Mouse (Mus musculus) midbrain, embryonic 10.5 days (tissue): ENCODE measurements around the gene Bdh1. TPM values are rescaled to one million over a fixed set of nuclear protein-coding genes. Genes with fewer than 3 reads are reported as not detected.

Experiments
- DNase-seq: peaks from one replicate; pipeline ENCODE4 v3.0.0-alpha.2; 2017; ENCODE audit warnings: low spot score
- H3K27ac ChIP-seq: fragments of 300-500 bp; sonication (generic); replicated peaks from 2 replicates; pipeline ENCODE4 v1.5.1; 2016; ENCODE audit warnings: mild to moderate bottlenecking
- H3K27me3 ChIP-seq: fragments of 300-500 bp; sonication (generic); 2 replicates; pipeline ENCODE4 v1.6.1; 2016; ENCODE audit warnings: low read depth, mild to moderate bottlenecking; ENCODE audit not compliant: poor library complexity, severe bottlenecking
- H3K36me3 ChIP-seq: fragments of 300-500 bp; sonication (generic); 2 replicates; pipeline ENCODE4 v1.6.1; 2016; ENCODE audit warnings: mild to moderate bottlenecking, moderate library complexity
- H3K4me1 ChIP-seq: fragments of 300-500 bp; sonication (generic); 2 replicates; pipeline ENCODE4 v1.6.1; 2016
- H3K4me3 ChIP-seq: fragments of 300-500 bp; sonication (generic); 2 replicates; pipeline ENCODE4 v1.5.1; 2016; ENCODE audit warnings: mild to moderate bottlenecking, moderate library complexity
- H3K9me3 ChIP-seq: fragments of 300-500 bp; sonication (generic); replicated peaks from 2 replicates; pipeline ENCODE4 v1.6.1; 2016; ENCODE audit warnings: mild to moderate bottlenecking
- WGBS: fragments of 180-500 bp; shearing (Covaris S2); methylation state at CpG from one replicate; pipeline ENCODE4 v1.1.7; 2016; 5-methylcytosine and 5-hydroxymethylcytosine counted together
- polyA plus RNA-seq: library from polyadenylated mRNA; unstranded; fragments of >200 nt; fragmentation: Nextera tagmentation; extraction: Ambion mirVana; gene quantifications from 2 replicates; pipeline ENCODE4 v1.2.1, GENCODE M21; 2016

Bdh1 gene
- polyA plus RNA-seq, 1 experiment from 2014 or later = 11.2 TPM

DNA sequence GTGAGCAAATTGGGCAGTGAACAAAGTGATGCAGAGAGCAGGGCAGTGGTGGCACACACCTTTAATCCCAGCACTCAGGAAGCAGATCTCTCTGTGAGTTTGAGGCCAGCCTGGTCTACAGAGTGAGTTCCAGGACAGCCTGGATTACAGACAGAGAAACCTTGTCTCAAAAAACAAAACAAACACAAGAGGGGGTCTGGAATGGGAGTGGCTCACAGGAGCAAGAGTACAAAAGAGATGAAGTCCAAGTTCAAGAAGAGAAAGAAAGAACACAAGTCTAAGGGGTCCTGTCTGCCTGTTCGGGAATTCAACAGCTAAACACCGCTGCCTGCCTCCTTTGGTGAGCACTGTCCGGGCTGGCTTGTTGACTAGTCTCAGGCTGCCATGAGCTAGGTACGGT, 13.1 kb downstream of the Bdh1 start:
- Histone ChIP-seq H3K4me1 (peaks cover 20% of the 10 kb centered on the region), H3K36me3 (peaks cover 7% of the 10 kb centered on the region; the same call in 1 of the 2 replicates), H3K4me3 (no peak overlapping the region), H3K27me3 (peaks cover 9% of the 10 kb centered on the region; the same call in 1 of the 2 replicates), H3K27ac (no peak overlapping the region), H3K9me3 (no peaks in the 10 kb centered on the region; the same call in 1 of the 2 replicates)
- DNase-seq = no peak
- WGBS = 86% methylated on average over 4 of the region's 4 CpGs

DNA sequence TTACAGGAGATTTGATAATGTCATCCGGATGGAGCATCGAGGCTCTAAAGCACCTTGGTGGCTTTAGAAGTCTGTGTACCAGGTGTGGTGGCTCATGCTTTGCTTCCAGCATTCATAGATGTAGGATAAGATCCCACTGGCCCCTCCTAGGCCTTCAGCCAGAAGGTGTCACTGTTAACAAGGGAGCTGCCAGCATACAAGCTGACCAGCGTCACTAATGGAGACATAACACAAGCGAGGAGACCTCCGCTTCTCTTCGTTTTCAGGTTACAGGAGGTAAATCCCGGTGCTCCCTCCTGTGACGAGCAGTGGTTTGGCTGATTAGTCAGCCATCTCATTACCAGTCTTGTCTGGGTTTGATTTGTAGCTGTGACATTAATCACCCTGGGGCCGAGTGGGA, 14.0 kb downstream of the Bdh1 start:
- no peak overlapping the region for H3K27ac ChIP-seq
- DNase-seq = no peak
- WGBS = 57% methylated on average over 9 of the region's 9 CpGs
- H3K9me3 ChIP-seq = no peaks in the 10 kb centered on the region; the same call in 1 of the 2 replicates
- no peak overlapping the region for H3K4me3 ChIP-seq
- peaks cover 8% of the 10 kb centered on the region; the same call in 1 of the 2 replicates for H3K36me3 ChIP-seq
- H3K27me3 ChIP-seq = peaks cover 6% of the 10 kb centered on the region; the same call in 1 of the 2 replicates
- peaks cover 16% of the 10 kb centered on the region for H3K4me1 ChIP-seq

DNA sequence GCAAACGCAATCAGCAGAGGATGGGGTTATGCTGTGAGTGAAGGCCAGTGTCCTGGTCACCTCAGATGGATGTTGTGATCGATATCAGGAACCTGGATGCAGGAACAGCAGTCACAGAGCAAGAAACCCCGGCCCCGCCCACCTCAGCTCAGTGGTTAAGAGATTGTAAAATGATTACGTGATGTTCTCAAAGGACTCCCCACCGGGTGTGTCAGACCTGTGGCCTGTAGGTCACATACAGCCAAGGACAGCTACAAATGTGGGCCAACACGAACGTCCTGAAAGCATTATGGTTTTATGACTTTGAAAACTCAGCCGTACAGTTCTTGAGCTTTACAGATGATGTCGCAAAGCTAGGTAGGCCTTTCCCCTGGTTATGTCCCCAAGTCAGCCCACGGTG, 15.3 kb downstream of the Bdh1 start:
- Histone ChIP-seq H3K4me1 (peaks cover 16% of the 10 kb centered on the region), H3K27ac (no peak overlapping the region), H3K36me3 (peaks cover 8% of the 10 kb centered on the region; the same call in 1 of the 2 replicates), H3K4me3 (no peak overlapping the region), H3K9me3 (no peaks in the 10 kb centered on the region; the same call in 1 of the 2 replicates), H3K27me3 (no peaks in the 10 kb centered on the region)
- no peak for DNase-seq
- 92% methylated on average over 11 of the region's 11 CpGs for WGBS

DNA sequence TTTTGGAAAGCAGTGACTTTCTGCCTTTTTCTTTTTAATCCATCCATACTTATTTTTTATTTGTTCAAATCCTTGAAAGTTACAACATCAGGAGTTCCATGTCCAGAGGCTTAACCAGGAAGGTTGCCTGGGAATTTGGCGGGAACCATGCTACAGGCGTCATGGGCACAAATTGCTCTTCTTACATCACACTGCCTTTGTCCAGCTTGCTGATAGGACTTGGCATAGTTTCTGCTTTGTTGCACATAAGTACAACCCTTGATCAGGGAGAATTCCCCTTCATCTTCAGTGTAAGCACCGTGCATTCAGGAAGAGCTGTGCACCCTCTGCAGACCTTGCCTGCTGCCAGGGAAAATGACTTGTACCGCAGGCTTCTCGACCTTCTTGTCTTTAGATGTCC, 17.4 kb downstream of the Bdh1 start:
- H3K27me3 ChIP-seq = no peaks in the 10 kb centered on the region
- H3K4me3 ChIP-seq = no peak overlapping the region
- H3K9me3 ChIP-seq = no peaks in the 10 kb centered on the region; the same call in 1 of the 2 replicates
- peaks cover 8% of the 10 kb centered on the region; the same call in 1 of the 2 replicates for H3K36me3 ChIP-seq
- no peak for DNase-seq
- peaks cover 8% of the 10 kb centered on the region for H3K4me1 ChIP-seq
- no peak overlapping the region for H3K27ac ChIP-seq
- 96% methylated on average over 5 of the region's 5 CpGs for WGBS

DNA sequence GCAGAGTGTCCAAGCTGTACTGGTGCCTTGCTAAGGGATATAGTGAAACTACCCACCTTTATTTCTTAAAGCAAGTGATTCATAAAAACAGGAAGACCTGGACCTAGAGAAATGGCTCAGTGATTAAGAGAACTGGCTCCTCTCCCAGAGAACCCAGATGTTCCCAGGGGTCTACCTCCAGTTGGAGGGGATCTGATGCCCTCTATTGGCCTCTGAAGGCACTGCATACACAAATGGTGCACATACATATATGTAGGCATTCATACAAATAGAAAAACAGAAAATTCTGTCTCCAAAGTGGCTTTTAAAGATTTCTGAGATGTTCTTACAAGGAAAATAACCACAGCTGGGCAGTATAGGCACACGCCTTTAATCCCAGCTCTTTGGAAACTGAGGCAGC, 18.0 kb downstream of the Bdh1 start:
- H3K9me3 ChIP-seq = no peaks in the 10 kb centered on the region; the same call in 1 of the 2 replicates
- 97% methylated on average over 1 of the region's 1 CpGs for WGBS

DNA sequence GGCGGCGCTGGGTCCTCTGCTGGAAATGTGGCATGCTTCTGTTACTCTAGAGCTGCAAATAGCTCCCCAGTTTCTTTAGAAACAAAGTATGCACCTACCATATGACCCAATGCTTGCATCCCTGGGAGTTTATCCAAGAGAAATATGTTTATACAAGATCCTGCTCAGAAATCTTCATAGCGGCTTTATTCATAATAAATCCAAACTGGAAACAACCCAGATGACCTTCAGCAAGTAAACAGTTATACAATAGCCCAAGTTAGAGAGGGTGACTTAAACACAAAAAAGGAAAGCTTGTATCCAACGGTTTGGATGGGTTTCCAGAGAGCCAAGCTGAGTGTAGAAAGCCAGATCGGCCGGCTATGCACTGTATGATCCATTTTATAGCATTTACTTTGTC, 22.4 kb downstream of the Bdh1 start:
- WGBS = 94% methylated on average over 6 of the region's 6 CpGs
- H3K9me3 ChIP-seq = no peaks in the 10 kb centered on the region; the same call in 1 of the 2 replicates
- no peak overlapping the region for H3K4me3 ChIP-seq
- H3K27me3 ChIP-seq = no peaks in the 10 kb centered on the region
- no peak for DNase-seq
- H3K27ac ChIP-seq = no peak overlapping the region
- no peaks in the 10 kb centered on the region for H3K4me1 ChIP-seq
- peaks cover 7% of the 10 kb centered on the region; the same call in 1 of the 2 replicates for H3K36me3 ChIP-seq

More for the DNA sequence above, 18.0 kb downstream of the Bdh1 start:
- no peak overlapping the region for H3K27ac ChIP-seq
- peaks cover 3% of the 10 kb centered on the region for H3K4me1 ChIP-seq
- DNase-seq = no peak
- peaks cover 8% of the 10 kb centered on the region; the same call in 1 of the 2 replicates for H3K36me3 ChIP-seq
- no peak overlapping the region for H3K4me3 ChIP-seq
- H3K27me3 ChIP-seq = no peaks in the 10 kb centered on the region

DNA sequence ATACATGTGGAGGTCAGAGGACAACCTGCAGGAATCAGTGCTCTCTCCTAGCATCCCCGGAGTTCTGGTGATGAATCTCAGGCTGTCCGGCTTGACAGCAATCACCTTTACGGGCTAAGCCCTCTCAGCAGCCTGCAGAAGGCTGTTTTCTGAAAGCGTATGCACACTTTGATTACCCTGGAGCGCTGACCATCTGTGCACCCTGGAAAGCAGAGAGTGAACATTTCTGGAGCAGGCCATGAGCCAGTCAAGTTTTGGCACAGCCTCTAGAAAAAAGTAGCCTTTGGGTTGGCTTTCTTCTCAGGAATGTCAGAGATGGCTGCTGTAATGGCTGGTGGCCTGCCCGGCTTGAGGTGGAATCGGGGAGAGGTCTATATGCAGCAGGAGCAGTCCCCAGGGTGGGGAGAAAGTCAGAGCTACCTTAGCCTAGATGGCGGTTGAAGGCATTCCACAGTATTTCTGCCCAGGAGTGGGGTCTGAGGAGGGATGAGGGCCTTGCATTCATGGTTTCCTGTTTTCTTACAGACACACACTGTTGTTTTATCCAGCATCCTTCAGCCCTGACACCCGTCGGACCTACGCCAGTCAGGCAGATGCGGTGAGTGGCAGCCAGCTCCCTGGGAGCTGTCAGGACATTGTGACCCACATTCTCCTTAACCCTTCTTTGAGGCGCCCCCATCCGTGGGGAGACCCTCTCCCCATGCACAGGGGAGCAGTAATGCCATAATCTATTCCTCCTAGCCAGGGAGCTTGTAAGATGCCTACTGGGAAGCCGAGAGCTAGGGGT, 24.2 kb downstream of the Bdh1 start:
- Histone ChIP-seq H3K27ac (no peak overlapping the region), H3K4me3 (no peak overlapping the region), H3K4me1 (no peaks in the 10 kb centered on the region), H3K36me3 (no peaks in the 10 kb centered on the region), H3K9me3 (no peaks in the 10 kb centered on the region), H3K27me3 (no peaks in the 10 kb centered on the region)
- no peak for DNase-seq
- 86% methylated on average over 15 of the region's 15 CpGs for WGBS

DNA sequence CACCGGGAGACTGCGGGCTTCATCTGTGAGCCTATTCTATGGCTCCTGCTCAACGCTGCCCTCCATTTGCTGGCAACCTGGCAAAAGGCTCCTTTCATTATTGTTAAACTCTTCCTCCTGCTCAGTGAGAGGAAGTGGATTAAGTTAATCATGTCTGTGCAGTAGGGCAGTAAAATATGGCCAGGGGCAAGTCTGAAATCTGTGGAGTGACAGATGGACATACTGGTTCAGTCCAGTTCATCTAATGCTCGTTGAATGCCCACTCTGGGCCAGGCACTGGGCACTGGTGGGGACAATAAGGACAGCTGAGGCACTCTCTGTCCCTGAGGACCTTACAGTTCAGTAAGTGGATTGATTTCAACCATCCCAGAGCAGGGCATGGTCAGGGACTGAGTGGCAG, 27.9 kb downstream of the Bdh1 start:
- WGBS = 80% methylated on average over 4 of the region's 4 CpGs
- H3K9me3 ChIP-seq = no peaks in the 10 kb centered on the region
- peaks cover 10% of the 10 kb centered on the region; the same call in 1 of the 2 replicates for H3K4me1 ChIP-seq
- H3K27ac ChIP-seq = no peak overlapping the region
- H3K27me3 ChIP-seq = no peaks in the 10 kb centered on the region
- H3K4me3 ChIP-seq = no peak overlapping the region
- no peak for DNase-seq
- H3K36me3 ChIP-seq = no peaks in the 10 kb centered on the region

DNA sequence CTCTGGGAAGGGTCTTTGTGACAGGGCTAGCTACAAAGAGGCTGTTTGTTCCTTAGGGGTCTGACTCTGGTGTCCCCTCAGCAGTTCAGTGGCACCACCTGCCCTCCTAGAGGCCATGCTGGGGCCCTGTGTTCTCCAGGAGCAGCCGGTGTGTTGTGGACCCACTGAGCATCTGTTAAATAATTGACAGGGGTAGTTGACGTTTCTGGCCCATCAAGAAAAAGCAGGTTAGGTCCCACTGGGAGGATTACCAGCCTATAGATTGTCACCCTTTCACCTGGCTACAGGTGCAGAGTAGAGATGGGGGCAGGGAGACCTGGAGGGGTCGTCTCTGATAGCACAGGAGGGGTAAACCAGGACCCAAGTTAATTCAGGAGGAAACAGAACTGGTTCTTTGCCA, 29.2 kb downstream of the Bdh1 start:
- Histone ChIP-seq H3K27ac (no peak overlapping the region), H3K4me1 (peaks cover 10% of the 10 kb centered on the region; the same call in 1 of the 2 replicates), H3K36me3 (no peaks in the 10 kb centered on the region), H3K27me3 (no peaks in the 10 kb centered on the region), H3K4me3 (no peak overlapping the region), H3K9me3 (no peaks in the 10 kb centered on the region)
- 82% methylated on average over 3 of the region's 3 CpGs for WGBS
- DNase-seq = no peak

DNA sequence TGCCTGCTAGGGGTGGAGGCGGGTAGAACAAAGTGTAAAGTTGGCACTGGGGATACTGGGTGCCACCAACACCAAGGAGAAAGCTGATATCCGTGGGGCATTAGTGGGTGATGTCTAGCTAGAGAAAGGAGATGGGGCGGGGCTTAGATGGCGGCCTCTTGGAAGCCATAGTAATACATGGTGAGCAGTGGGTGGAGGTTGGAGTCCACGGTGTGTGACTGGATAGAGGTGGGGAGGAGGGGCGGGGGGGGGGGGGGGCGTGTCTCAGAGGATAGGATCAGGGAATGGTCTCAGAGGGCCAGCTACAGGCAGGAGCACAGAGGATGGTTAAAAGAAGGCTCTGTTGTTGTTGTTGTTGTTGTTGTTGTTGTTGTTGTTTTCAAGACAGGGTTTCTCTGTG, 30.4 kb downstream of the Bdh1 start:
- WGBS = 78% methylated on average over 5 of the region's 7 CpGs
- H3K4me1 ChIP-seq = peaks cover 10% of the 10 kb centered on the region; the same call in 1 of the 2 replicates
- no peaks in the 10 kb centered on the region for H3K9me3 ChIP-seq
- H3K4me3 ChIP-seq = no peak overlapping the region
- H3K27ac ChIP-seq = no peak overlapping the region
- no peaks in the 10 kb centered on the region for H3K27me3 ChIP-seq
- peaks cover 4% of the 10 kb centered on the region; the same call in 1 of the 2 replicates for H3K36me3 ChIP-seq
- no peak for DNase-seq

DNA sequence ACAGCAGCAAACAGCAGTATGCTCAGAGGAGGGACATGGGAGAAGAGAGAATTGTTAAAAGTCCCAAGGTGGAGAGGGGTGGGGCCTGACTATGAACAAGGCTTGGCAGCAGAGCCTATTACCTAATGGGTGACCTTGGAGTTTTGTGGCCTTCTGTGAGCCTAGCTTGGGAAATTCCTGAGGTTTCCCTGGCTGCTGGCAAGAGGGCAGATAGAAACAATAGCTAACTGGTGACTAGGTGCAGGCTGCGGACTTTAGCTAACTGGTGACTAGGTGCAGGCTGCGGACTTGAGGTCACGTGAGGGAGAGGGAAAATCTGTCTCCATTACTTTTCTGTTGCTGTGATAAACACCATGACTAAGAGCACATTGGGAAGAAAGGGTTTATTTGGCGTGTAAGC, 31.9 kb downstream of the Bdh1 start:
- no peaks in the 10 kb centered on the region for H3K9me3 ChIP-seq
- no peaks in the 10 kb centered on the region for H3K27me3 ChIP-seq
- no peak for DNase-seq
- 92% methylated on average over 4 of the region's 4 CpGs for WGBS
- peaks cover 18% of the 10 kb centered on the region for H3K4me1 ChIP-seq
- H3K27ac ChIP-seq = no peak overlapping the region
- peaks cover 4% of the 10 kb centered on the region; the same call in 1 of the 2 replicates for H3K36me3 ChIP-seq
- H3K4me3 ChIP-seq = no peak overlapping the region

DNA sequence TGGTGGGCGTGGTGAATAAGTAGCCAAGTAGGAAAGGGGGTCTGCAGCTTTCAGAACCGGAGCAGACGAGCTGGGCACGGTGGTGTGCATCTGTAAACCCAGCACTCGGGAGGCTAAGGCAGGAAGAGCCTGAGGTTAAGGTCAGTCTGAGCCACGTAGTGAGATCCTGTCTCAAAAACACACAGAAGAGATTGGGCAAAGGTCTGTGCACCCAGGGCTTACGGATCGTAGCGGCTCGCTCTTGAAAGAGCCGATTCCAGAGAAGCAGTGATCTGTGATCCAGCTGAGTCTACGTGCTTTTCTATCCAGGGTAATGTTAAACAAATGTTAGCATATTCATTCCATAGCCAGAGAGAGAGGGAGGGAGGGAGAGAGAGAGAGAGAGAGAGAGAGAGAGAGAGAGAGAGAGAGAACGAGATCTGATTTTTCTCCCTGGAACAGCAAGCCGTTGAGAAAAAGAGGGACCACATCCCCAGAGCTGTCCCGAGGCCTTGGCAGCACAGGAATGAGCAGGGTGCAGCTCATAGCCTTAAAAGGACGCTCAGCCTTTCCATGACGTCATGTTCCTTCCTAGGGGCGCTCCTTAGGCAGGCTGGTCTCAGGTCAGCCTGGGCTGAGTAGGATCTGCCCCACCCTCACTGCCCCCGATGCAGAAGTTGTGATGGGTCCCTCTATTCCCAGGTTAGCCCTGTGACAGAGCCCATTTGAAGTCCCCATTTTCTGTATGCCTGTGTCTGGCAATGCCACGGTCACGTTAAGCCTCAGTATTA, 33.4 kb downstream of the Bdh1 start:
- Histone ChIP-seq H3K4me3 (no peak overlapping the region), H3K9me3 (no peaks in the 10 kb centered on the region), H3K4me1 (peaks cover 30% of the 10 kb centered on the region), H3K27me3 (peaks cover 13% of the 10 kb centered on the region), H3K27ac (no peak overlapping the region), H3K36me3 (peaks cover 4% of the 10 kb centered on the region; the same call in 1 of the 2 replicates)
- WGBS = 80% methylated on average over 21 of the region's 21 CpGs
- no peak for DNase-seq
